Mouse (Mus musculus) forebrain, postnatal 0 days (tissue): ENCODE measurements at regions not wholly inside any gene's neighbourhood (a gene's known extent, or its start where the extent isn't known, plus 50 kb on each side); places are given as distances from the start of the nearest gene placed in this dataset.

ENCODE experiments used
- ATAC-seq: fragments of 200-750 bp; cut with Nextera tagmentation; 2 replicates; pipeline ENCODE4 v1.8.0; 2017; ENCODE audit warnings: mild to moderate bottlenecking, moderate library complexity
- DNase-seq: peaks from one replicate; pipeline ENCODE4 v3.0.0-alpha.2; 2015
- H3K27ac ChIP-seq: fragments of 300-500 bp; sonication (generic); 2 replicates; pipeline ENCODE4 v1.5.1; 2014; ENCODE audit warnings: low read depth, mild to moderate bottlenecking, antibody characterized with exemption, low read length, moderate library complexity, mixed read lengths
- H3K27me3 ChIP-seq: fragments of 300-500 bp; sonication (generic); 2 replicates; pipeline ENCODE4 v1.6.1; 2014; ENCODE audit warnings: mild to moderate bottlenecking, low read length, mixed read lengths; ENCODE audit not compliant: insufficient read depth
- H3K36me3 ChIP-seq: fragments of 300-500 bp; sonication (generic); 2 replicates; pipeline ENCODE4 v1.6.1; 2014; ENCODE audit warnings: mild to moderate bottlenecking, moderate library complexity; ENCODE audit not compliant: insufficient read depth
- H3K4me1 ChIP-seq: fragments of 300-500 bp; sonication (generic); 2 replicates; pipeline ENCODE4 v1.6.1; 2014; ENCODE audit warnings: antibody characterized with exemption; ENCODE audit not compliant: insufficient read depth
- H3K4me2 ChIP-seq: fragments of 300-500 bp; sonication (generic); 2 replicates; pipeline ENCODE4 v1.6.1; 2014; ENCODE audit warnings: low read depth, mild to moderate bottlenecking, moderate library complexity
- H3K4me3 ChIP-seq: fragments of 300-500 bp; sonication (generic); 2 replicates; pipeline ENCODE4 v1.5.1; 2014; ENCODE audit warnings: low read depth, low read length, mixed read lengths
- H3K9ac ChIP-seq: fragments of 300-500 bp; sonication (generic); 2 replicates; pipeline ENCODE4 v1.6.1; 2014; ENCODE audit warnings: mild to moderate bottlenecking
- H3K9me3 ChIP-seq: fragments of 300-500 bp; sonication (generic); 2 replicates; pipeline ENCODE4 v1.6.1; 2016; ENCODE audit warnings: low read length
- CTCF ChIP-seq: sonication (generic); IDR thresholded peaks from 2 replicates; pipeline ENCODE4 v1.5.1; 2016; ENCODE audit warnings: antibody characterized with exemption, control low read depth, low read depth
- WGBS: fragments of 180-500 bp; shearing (Covaris S2); extraction: QIAGEN DNeasy Blood & Tissue Kit; methylation state at CpG from one replicate; pipeline ENCODE4 v1.1.7; 2014; 5-methylcytosine and 5-hydroxymethylcytosine counted together

DNA sequence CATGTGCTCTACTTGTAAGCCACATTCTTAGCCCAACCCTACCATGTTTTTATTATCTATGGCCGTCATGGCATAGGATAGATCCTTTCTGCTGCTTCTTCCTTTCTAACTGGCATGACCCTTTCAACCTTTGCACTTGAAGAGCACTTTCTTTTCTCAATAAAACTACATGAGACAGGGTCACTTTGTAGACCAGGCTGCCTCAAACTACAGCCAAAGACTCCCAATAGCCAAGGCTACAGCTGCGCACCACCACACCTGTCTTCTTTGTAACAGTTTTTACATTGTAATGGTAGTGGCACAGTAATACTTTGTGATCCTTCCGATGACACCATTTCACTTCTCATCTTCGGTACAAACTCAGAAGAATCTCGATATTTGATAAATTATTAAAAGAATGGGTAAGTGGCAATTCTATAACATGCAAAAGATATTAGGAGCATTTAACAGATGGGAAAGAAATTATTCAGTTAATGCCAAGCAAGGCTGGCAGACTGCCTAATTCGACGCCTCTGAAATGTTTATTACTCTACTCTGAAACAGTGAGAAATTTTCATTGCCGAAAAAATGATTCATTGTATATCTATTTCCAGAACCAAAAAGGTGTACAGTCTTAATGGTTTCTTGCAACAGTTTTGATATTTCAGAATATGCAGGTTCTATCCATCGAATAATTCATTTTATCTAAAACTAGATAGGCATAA lies 89.5 kb downstream of the A730009L09Rik start:
- Histone ChIP-seq H3K4me2 (no peak overlapping the region), H3K9ac (no peak overlapping the region), H3K36me3 (no peaks in the 10 kb centered on the region), H3K27me3 (no peaks in the 10 kb centered on the region), H3K4me1 (no peaks in the 10 kb centered on the region), H3K9me3 (no peaks in the 10 kb centered on the region), H3K27ac (no peak overlapping the region), H3K4me3 (no peak overlapping the region)
- ATAC-seq (no peak), DNase-seq (peak; percentile 16)
- WGBS, result 80% methylated on average over 9 of the region's 9 CpGs
- TF ChIP-seq CTCF, result no peak

DNA sequence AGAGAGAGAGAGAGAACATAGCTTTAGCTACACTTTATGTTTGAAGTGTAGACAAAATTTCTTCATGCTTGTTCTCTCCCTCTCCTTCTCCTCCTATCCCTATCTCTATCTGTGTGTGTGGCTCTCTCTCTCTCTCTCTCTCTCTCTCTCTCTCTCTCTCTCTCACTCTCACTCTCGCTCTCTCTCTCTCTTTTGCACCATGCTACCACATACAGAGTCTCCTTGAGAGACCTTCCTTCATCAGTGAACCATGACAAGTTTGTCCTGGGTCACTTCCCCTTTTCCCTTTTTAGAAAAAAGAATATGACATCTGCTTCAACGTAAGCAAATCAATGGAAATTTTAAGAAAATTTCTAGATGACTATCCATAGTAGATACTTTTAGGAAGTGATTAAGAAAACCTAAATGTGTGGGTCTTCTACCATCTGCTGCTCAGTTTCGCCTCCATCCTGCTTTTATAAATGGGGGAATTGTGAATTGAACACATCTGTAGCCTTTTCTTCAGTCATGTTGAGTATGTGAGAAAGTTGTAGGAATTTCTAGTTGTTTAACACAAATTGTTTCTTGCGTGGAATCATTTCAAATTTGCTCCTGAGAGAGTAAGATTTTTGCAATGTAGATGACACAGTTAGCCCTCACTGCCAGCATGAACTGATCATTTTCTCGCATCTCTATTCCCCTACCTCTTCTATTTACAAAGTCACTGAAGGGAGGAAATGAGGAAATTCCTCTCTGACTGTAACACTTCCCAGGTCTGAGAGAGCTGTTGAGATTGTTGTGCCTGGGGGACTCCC lies 91.3 kb downstream of the A730009L09Rik start:
- H3K4me2 ChIP-seq, result no peak overlapping the region
- TF ChIP-seq CTCF, result no peak
- H3K27ac ChIP-seq, result no peak overlapping the region
- H3K4me1 ChIP-seq, result no peaks in the 10 kb centered on the region
- H3K27me3 ChIP-seq, result no peaks in the 10 kb centered on the region
- H3K36me3 ChIP-seq, result no peaks in the 10 kb centered on the region
- no peak for ATAC-seq
- H3K4me3 ChIP-seq, result no peak overlapping the region
- H3K9ac ChIP-seq, result no peak overlapping the region
- H3K9me3 ChIP-seq, result no peaks in the 10 kb centered on the region
- WGBS, result 87% methylated on average over 5 of the region's 5 CpGs
- no peak for DNase-seq

DNA sequence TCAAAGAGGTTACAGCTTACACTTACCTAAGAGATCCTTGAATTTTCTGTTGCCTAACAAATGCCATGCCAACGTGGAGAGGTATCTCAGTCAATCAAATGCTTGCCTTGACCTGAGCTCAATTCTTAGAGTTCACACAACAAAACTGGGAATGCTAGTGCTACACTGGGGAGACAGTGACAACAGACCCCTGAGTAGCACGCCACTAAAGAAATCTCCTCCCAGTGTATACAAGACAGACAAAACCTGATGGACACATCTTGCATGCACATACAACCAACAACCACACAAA lies 91.8 kb downstream of the A730009L09Rik start:
- TF ChIP-seq CTCF, result no peak
- no peaks in the 10 kb centered on the region for H3K4me1 ChIP-seq
- 78% methylated on average over 2 of the region's 2 CpGs for WGBS
- ATAC-seq (no peak), DNase-seq (no peak)
- no peak overlapping the region for H3K27ac ChIP-seq
- no peaks in the 10 kb centered on the region for H3K9me3 ChIP-seq
- H3K9ac ChIP-seq, result no peak overlapping the region
- no peaks in the 10 kb centered on the region for H3K36me3 ChIP-seq
- no peaks in the 10 kb centered on the region for H3K27me3 ChIP-seq
- no peak overlapping the region for H3K4me2 ChIP-seq
- H3K4me3 ChIP-seq, result no peak overlapping the region

- Histone ChIP-seq H3K27ac (no peak overlapping the region), H3K36me3 (no peaks in the 10 kb centered on the region), H3K27me3 (no peaks in the 10 kb centered on the region), H3K4me1 (no peaks in the 10 kb centered on the region), H3K4me2 (no peak overlapping the region), H3K4me3 (no peak overlapping the region), H3K9ac (no peak overlapping the region), H3K9me3 (no peaks in the 10 kb centered on the region)
- WGBS, result 92% methylated on average over 6 of the region's 6 CpGs
- no peak for ATAC-seq
- no peak for TF ChIP-seq CTCF
- no peak for DNase-seq
These were observed 92.6 kb downstream of the A730009L09Rik start for GRCm38 (mm10) chr16:84607503-84607902.

- Histone ChIP-seq H3K4me3 (no peak overlapping the region), H3K9ac (no peak overlapping the region), H3K4me2 (no peak overlapping the region), H3K27ac (no peak overlapping the region), H3K27me3 (no peaks in the 10 kb centered on the region), H3K36me3 (no peaks in the 10 kb centered on the region), H3K9me3 (no peaks in the 10 kb centered on the region), H3K4me1 (no peaks in the 10 kb centered on the region)
- ATAC-seq (no peak), DNase-seq (no peak)
- WGBS, result 87% methylated on average over 7 of the region's 7 CpGs
- no peak for TF ChIP-seq CTCF
These were observed 100.8 kb downstream of the A730009L09Rik start for GRCm38 (mm10) chr16:84615683-84616082.

DNA sequence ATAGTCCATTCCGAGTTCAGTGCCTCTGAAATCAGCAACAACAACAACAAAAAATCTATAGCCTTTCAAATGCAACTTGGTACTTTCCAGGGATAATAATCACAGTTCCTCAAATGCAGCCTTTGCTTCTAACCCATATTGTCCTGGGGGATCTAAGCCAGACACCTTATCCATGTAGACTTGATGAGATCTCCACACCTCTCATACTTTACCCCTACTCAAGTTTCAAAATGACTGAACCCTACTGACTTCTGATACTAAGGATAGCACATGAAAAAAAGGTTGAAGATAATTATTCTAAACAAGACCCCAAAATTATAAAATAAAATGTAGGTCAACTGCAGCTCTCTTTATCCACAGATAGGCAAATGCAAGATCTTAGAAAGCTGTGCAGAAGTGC lies 101.2 kb downstream of the A730009L09Rik start:
- H3K27ac ChIP-seq, result no peak overlapping the region
- ATAC-seq, result no peak
- no peak for TF ChIP-seq CTCF
- no peaks in the 10 kb centered on the region for H3K4me1 ChIP-seq
- no peaks in the 10 kb centered on the region for H3K9me3 ChIP-seq
- no peak overlapping the region for H3K4me2 ChIP-seq
- H3K9ac ChIP-seq, result no peak overlapping the region
- no peak overlapping the region for H3K4me3 ChIP-seq
- H3K27me3 ChIP-seq, result no peaks in the 10 kb centered on the region
- H3K36me3 ChIP-seq, result no peaks in the 10 kb centered on the region
- 72% methylated on average over 1 of the region's 1 CpGs for WGBS
- no peak for DNase-seq

GRCm38 (mm10) chr16:84618379-84618778 lies 103.5 kb downstream of the A730009L09Rik start:
- no peaks in the 10 kb centered on the region for H3K9me3 ChIP-seq
- no peak overlapping the region for H3K27ac ChIP-seq
- H3K9ac ChIP-seq, result no peak overlapping the region
- H3K4me1 ChIP-seq, result no peaks in the 10 kb centered on the region
- no peak for DNase-seq
- WGBS, result 83% methylated on average over 2 of the region's 2 CpGs
- no peaks in the 10 kb centered on the region for H3K36me3 ChIP-seq
- no peak for TF ChIP-seq CTCF
- H3K4me3 ChIP-seq, result no peak overlapping the region
- no peaks in the 10 kb centered on the region for H3K27me3 ChIP-seq
- H3K4me2 ChIP-seq, result no peak overlapping the region
- ATAC-seq, result no peak
